Mouse (Mus musculus): ENCODE measurements around the gene Gm47791.

- TF ChIP-seq POLR2A (IDR thresholded peaks at IDR 0.05; ENCODE audit: extremely low read depth, insufficient read depth, low read length) (no peak), CTCF (IDR thresholded peaks at IDR 0.05; ENCODE audit: extremely low read depth, insufficient read depth, low read length) (no peak)
These were observed 36.2 kb upstream of the Gm47791 start for GRCm38 (mm10) chr1:82807206-82807605.
